Mouse (Mus musculus) olfactory bulb, adult 2 months (tissue): ENCODE measurements around the gene Gm21972. TPM values are rescaled to one million over a fixed set of nuclear protein-coding genes. Genes with fewer than 3 reads are reported as not detected.

Source experiments
- H3K27ac ChIP-seq: fragments of 200-500 bp; 2 replicates; pipeline ENCODE4 v1.5.1; 2012; ENCODE audit warnings: low read depth, low read length; ENCODE audit not compliant: insufficient read depth
- H3K4me1 ChIP-seq: fragments of 200-500 bp; 2 replicates; pipeline ENCODE4 v1.6.1; 2012; ENCODE audit warnings: low read length; ENCODE audit not compliant: control insufficient read depth, insufficient read depth
- H3K4me3 ChIP-seq: fragments of 200-500 bp; 2 replicates; pipeline ENCODE4 v1.5.1; 2012; ENCODE audit warnings: mild to moderate bottlenecking, low read depth, low read length, moderate library complexity; ENCODE audit not compliant: insufficient read depth
- CTCF ChIP-seq: fragments of 200-500 bp; IDR thresholded peaks from 2 replicates; pipeline ENCODE4 v1.5.1; 2012; ENCODE audit warnings: low read depth, mild to moderate bottlenecking, low read length, moderate library complexity; ENCODE audit not compliant: insufficient read depth
- POLR2A ChIP-seq: fragments of 200-500 bp; IDR thresholded peaks from 2 replicates; pipeline ENCODE4 v1.6.1; 2012; ENCODE audit warnings: mild to moderate bottlenecking, low read depth, low read length, moderate library complexity; ENCODE audit not compliant: insufficient read depth
- WGBS: fragments of 180-500 bp; shearing (Covaris S2); methylation state at CpG from one replicate; pipeline ENCODE4 v1.1.7; 2018; 5-methylcytosine and 5-hydroxymethylcytosine counted together
- polyA plus RNA-seq: library from polyadenylated mRNA; stranded (reverse); fragments of >200 nt; gene quantifications from 2 replicates; pipeline ENCODE4 v1.2.4, GENCODE M21; 2012; ENCODE audit warnings: low replicate concordance; ENCODE audit not compliant: missing spikeins, insufficient read depth, insufficient read length

Gm21972 gene
- polyA plus RNA-seq, 1 experiment, result not detected

- H3K27ac ChIP-seq, result no peak overlapping the region
- peak overlapping the region; percentile 94 for H3K4me3 ChIP-seq
- TF ChIP-seq POLR2A, result no peak; the same call in 1 of the 2 replicates
- TF ChIP-seq CTCF, result no peak
- peaks cover 12% of the 10 kb centered on the region; the same call in 1 of the 2 replicates for H3K4me1 ChIP-seq
- WGBS, result under 1% methylated on average over 18 of the region's 18 CpGs
Measured at GRCm38 (mm10) chr1:86154824-86155164, 21.4 kb downstream of the Gm21972 start.

- Histone ChIP-seq H3K4me1 (peaks cover 12% of the 10 kb centered on the region; the same call in 1 of the 2 replicates), H3K4me3 (no peak overlapping the region), H3K27ac (no peak overlapping the region)
- 84% methylated on average over 3 of the region's 3 CpGs for WGBS
- TF ChIP-seq CTCF, result no peak
- TF ChIP-seq POLR2A, result no peak
Measured at GRCm38 (mm10) chr1:86156075-86156474, 22.6 kb downstream of the Gm21972 start.

- TF ChIP-seq CTCF (no peak), POLR2A (no peak)
- H3K4me1 ChIP-seq, result peaks cover 12% of the 10 kb centered on the region; the same call in 1 of the 2 replicates
Measured at GRCm38 (mm10) chr1:86156595-86156994, 23.2 kb downstream of the Gm21972 start.

GRCm38 (mm10) chr1:86160059-86160458 lies 26.6 kb downstream of the Gm21972 start:
- 92% methylated on average over 6 of the region's 6 CpGs for WGBS
- TF ChIP-seq POLR2A, result no peak
- H3K4me3 ChIP-seq, result no peak overlapping the region
- no peak overlapping the region for H3K27ac ChIP-seq
- H3K4me1 ChIP-seq, result peaks cover 8% of the 10 kb centered on the region; the same call in 1 of the 2 replicates

More at GRCm38 (mm10) chr1:86156595-86156994, 23.2 kb downstream of the Gm21972 start:
- no peak overlapping the region for H3K27ac ChIP-seq
- WGBS, result 89% methylated on average over 6 of the region's 6 CpGs
- H3K4me3 ChIP-seq, result no peak overlapping the region

- H3K27ac ChIP-seq, result no peak overlapping the region
- H3K4me1 ChIP-seq, result peaks cover 6% of the 10 kb centered on the region; the same call in 1 of the 2 replicates
- H3K4me3 ChIP-seq, result no peak overlapping the region
- TF ChIP-seq POLR2A (no peak), CTCF (no peak)
- WGBS, result 95% methylated on average over 5 of the region's 5 CpGs
Measured at GRCm38 (mm10) chr1:86160479-86160878, 27.0 kb downstream of the Gm21972 start.

- no peak for TF ChIP-seq CTCF
- TF ChIP-seq POLR2A, result no peak
- Histone ChIP-seq H3K27ac (no peak overlapping the region), H3K4me1 (peaks cover 3% of the 10 kb centered on the region; the same call in 1 of the 2 replicates), H3K4me3 (no peak overlapping the region)
- 96% methylated on average over 5 of the region's 5 CpGs for WGBS
Measured at GRCm38 (mm10) chr1:86161061-86161460, 27.6 kb downstream of the Gm21972 start.

GRCm38 (mm10) chr1:86174602-86175001 lies 41.2 kb downstream of the Gm21972 start:
- WGBS, result 93% methylated on average over 5 of the region's 5 CpGs
- H3K4me3 ChIP-seq, result no peak overlapping the region
- no peak overlapping the region for H3K27ac ChIP-seq
- no peak for TF ChIP-seq POLR2A
- TF ChIP-seq CTCF, result no peak
- H3K4me1 ChIP-seq, result no peaks in the 10 kb centered on the region

GRCm38 (mm10) chr1:86176066-86176465 lies 42.6 kb downstream of the Gm21972 start:
- Histone ChIP-seq H3K4me1 (no peaks in the 10 kb centered on the region), H3K27ac (no peak overlapping the region), H3K4me3 (no peak overlapping the region)
- no peak for TF ChIP-seq CTCF
- no peak for TF ChIP-seq POLR2A
- WGBS, result 89% methylated on average over 2 of the region's 2 CpGs

GRCm38 (mm10) chr1:86178462-86179253 lies 45.2 kb downstream of the Gm21972 start:
- 41% methylated on average over 7 of the region's 7 CpGs for WGBS
- H3K27ac ChIP-seq, result no peak overlapping the region
- no peaks in the 10 kb centered on the region for H3K4me1 ChIP-seq
- peak; percentile 94 for TF ChIP-seq CTCF
- TF ChIP-seq POLR2A, result no peak
- H3K4me3 ChIP-seq, result no peak overlapping the region
